Mouse (Mus musculus) hindbrain, postnatal 0 days (tissue): ENCODE data around the gene Actb. TPM values are rescaled to one million over a fixed set of nuclear protein-coding genes. Genes with fewer than 3 reads are reported as not detected.

Experiments used
- ATAC-seq: fragments of 200-750 bp; cut with Nextera tagmentation; 2 replicates; pipeline ENCODE4 v1.8.0; 2017; ENCODE audit warnings: mild to moderate bottlenecking, moderate TSS enrichment, moderate library complexity
- DNase-seq: peaks from one replicate; pipeline ENCODE4 v3.0.0-alpha.2; 2015; ENCODE audit warnings: low spot score
- H3K27ac ChIP-seq: fragments of 300-500 bp; sonication (generic); 2 replicates; pipeline ENCODE4 v1.5.1; 2014; ENCODE audit warnings: mild to moderate bottlenecking
- H3K27me3 ChIP-seq: fragments of 300-500 bp; sonication (generic); 2 replicates; pipeline ENCODE4 v1.6.1; 2014; ENCODE audit warnings: low read length, mixed read lengths; ENCODE audit not compliant: insufficient read depth
- H3K36me3 ChIP-seq: fragments of 300-500 bp; sonication (generic); 2 replicates; pipeline ENCODE4 v1.6.1; 2014; ENCODE audit warnings: low read length, mixed read lengths; ENCODE audit not compliant: insufficient read depth
- H3K4me1 ChIP-seq: fragments of 300-500 bp; sonication (generic); 2 replicates; pipeline ENCODE4 v1.6.1; 2014; ENCODE audit warnings: antibody characterized with exemption, low read length, mixed read lengths; ENCODE audit not compliant: insufficient read depth
- H3K4me2 ChIP-seq: fragments of 300-500 bp; sonication (generic); 2 replicates; pipeline ENCODE4 v1.6.1; 2014; ENCODE audit warnings: low read depth, mild to moderate bottlenecking, low read length, moderate library complexity, mixed read lengths
- H3K4me3 ChIP-seq: fragments of 300-500 bp; sonication (generic); 2 replicates; pipeline ENCODE4 v1.5.1; 2014; ENCODE audit warnings: low read length
- H3K9ac ChIP-seq: fragments of 300-500 bp; sonication (generic); replicated peaks from 2 replicates; pipeline ENCODE4 v1.6.1; 2014; ENCODE audit warnings: mild to moderate bottlenecking, low read length, moderate library complexity, mixed read lengths
- H3K9me3 ChIP-seq: fragments of 300-500 bp; sonication (generic); 2 replicates; pipeline ENCODE4 v1.6.1; 2016; ENCODE audit warnings: low read length, mixed read lengths
- CTCF ChIP-seq: IDR thresholded peaks from 2 replicates; pipeline ENCODE4 v1.5.1; 2016; ENCODE audit warnings: antibody characterized with exemption, control low read depth, low read depth
- WGBS: fragments of 180-500 bp; shearing (Covaris S2); extraction: QIAGEN DNeasy Blood & Tissue Kit; methylation state at CpG from one replicate; pipeline ENCODE4 v1.1.7; 2014; 5-methylcytosine and 5-hydroxymethylcytosine counted together
- polyA plus RNA-seq: library from polyadenylated mRNA; unstranded; fragments of >200 nt; fragmentation: Nextera tagmentation; extraction: Ambion mirVana; gene quantifications from 2 replicates; pipeline ENCODE4 v1.2.1, GENCODE M21; 2015
- total RNA-seq: library from RNA; depleted of rRNA; stranded (reverse); fragments of >200 nt; gene quantifications from 2 replicates; pipeline ENCODE4 v1.2.3, GENCODE M21; 2014

Gene Actb
- total and polyA plus RNA-seq, 2 experiments from 2014 or later: 5,437 to 15,098 TPM

DNA sequence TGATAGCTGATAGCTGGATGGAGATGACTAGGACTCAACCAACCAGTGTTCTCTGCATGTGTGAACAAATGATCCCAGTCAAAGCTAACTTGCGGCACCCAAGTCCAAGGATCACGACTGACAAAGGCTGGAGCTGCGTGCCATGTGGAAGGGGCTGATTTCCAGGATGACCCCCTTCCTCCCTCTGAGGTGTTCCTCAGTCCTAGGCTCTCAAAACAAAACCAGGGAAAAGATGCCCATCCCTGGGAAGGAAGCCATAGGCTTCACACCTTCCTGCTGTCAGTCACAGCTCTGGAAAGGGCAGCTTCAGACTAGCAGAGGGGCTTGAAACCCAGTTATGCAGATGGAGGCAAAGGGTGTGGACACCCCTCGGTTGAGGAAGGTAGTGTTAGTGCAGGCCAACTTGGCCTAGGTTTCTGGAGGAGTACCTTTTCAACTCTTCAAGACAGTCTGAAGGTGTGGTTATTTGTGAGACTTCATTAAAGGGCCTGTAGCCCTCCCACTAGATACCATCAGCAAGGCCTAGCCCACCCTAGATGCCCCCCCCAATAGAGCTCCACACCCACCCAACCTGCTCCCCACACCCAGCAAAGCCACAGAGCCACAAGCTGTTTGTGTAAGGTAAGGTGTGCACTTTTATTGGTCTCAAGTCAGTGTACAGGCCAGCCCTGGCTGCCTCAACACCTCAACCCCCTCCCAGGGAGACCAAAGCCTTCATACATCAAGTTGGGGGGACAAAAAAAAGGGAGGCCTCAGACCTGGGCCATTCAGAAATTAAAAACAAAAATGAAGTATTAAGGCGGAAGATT, 3.8 kb downstream of the Actb start:
- Histone ChIP-seq H3K4me3 (0 out of 2 replicates have a peak overlapping the region, but pooled peaks have one; percentile 8), H3K9ac (no peak overlapping the region), H3K27ac (no peak overlapping the region), H3K4me2 (no peak overlapping the region), H3K27me3 (no peaks in the 10 kb centered on the region), H3K9me3 (no peaks in the 10 kb centered on the region), H3K4me1 (peaks cover 9% of the 10 kb centered on the region), H3K36me3 (peaks cover 52% of the 10 kb centered on the region)
- DNase-seq: no peak
- no peak for TF ChIP-seq CTCF
- no peak for ATAC-seq
- WGBS: 54% methylated on average over 5 of the region's 5 CpGs

DNA sequence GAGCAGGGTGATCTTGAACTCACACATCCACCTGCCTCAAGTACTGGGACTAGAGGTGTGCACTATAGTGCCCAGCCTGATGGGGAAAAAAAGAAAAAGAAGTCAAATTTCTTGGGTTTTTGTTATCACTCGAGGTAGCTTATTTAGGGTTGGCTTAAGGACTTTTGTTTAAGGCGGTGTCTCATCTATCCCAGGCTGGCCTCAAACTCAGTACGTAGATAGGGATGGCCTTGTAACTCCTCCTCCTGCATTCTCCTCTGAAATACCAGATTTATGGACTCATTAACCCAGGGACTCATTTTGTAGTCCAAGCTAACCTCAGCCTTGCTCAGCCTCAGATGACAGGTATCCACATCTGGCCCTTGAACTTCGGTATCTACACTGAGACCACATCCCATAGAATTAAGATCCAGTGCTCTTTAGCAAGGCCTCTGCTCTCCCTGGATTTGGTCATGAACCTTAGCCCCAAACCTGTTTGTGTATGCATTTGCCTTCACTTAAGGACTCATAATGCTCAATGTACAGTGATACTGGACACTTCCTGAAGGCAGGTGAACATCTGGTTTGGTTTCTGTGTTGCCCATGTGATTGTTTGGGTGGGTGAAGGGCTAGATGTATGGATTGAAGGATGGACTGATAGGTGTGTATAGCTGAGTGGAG, 4.6 kb downstream of the Actb start:
- Histone ChIP-seq H3K27ac (no peak overlapping the region), H3K4me3 (no peak overlapping the region), H3K9ac (no peak overlapping the region), H3K9me3 (no peaks in the 10 kb centered on the region), H3K4me2 (no peak overlapping the region), H3K36me3 (peaks cover 52% of the 10 kb centered on the region), H3K4me1 (peaks cover 2% of the 10 kb centered on the region; the same call in 1 of the 2 replicates), H3K27me3 (no peaks in the 10 kb centered on the region)
- no peak for TF ChIP-seq CTCF
- WGBS: 65% methylated on average over 4 of the region's 4 CpGs
- no peak for ATAC-seq
- no peak for DNase-seq

DNA sequence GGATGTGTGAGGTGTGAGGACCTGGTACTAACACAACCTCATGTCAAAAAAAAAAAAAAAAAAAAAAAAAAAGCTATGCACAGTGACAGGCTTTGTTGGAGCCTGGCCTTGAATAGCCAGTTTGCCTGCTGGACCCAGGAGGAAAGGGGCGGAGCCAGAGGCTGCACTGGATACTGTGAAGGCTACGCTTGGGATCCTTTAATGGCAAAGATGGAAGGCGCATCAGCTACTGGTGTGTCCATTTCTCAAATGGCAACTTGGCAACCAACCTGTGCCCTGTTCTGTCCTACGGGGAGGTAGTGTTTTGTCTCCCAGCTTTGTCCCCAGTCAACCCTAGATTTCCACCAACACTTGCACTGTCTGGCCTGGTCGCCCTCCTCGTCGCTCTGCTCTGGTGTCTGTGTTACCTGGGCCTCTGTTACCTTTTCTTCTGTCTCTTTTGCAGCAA, 5.2 kb downstream of the Actb start:
- Histone ChIP-seq H3K4me3 (no peak overlapping the region), H3K27me3 (no peaks in the 10 kb centered on the region), H3K9ac (no peak overlapping the region), H3K36me3 (peaks cover 52% of the 10 kb centered on the region), H3K4me2 (no peak overlapping the region), H3K9me3 (no peaks in the 10 kb centered on the region), H3K27ac (no peak overlapping the region), H3K4me1 (no peaks in the 10 kb centered on the region)
- ATAC-seq (no peak), DNase-seq (peak; percentile 45)
- WGBS: 74% methylated on average over 7 of the region's 7 CpGs
- TF ChIP-seq CTCF: no peak

DNA sequence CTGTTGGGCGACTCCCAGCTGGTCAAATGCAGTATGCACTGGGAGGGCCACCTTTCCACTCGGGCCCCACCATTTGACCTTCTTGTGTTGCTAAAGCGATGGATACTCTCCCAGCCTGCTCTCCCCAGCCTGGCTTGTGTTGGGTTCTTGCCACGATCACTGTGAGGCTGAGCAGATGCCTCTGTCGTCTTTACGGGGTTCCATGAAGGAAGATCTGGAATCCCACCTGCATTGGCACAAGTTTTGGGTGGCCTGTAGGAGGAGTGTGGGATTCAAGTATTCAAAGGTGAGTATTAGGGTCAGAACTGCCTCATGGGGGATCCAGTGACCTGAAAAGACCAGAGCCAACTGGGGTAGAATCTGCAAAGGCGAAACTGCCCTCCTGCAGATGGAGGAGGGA, 5.9 kb downstream of the Actb start:
- no peak for DNase-seq
- no peaks in the 10 kb centered on the region for H3K4me1 ChIP-seq
- no peaks in the 10 kb centered on the region for H3K9me3 ChIP-seq
- TF ChIP-seq CTCF: no peak
- no peak overlapping the region for H3K9ac ChIP-seq
- H3K36me3 ChIP-seq: peaks cover 52% of the 10 kb centered on the region
- H3K4me2 ChIP-seq: no peak overlapping the region
- no peak overlapping the region for H3K27ac ChIP-seq
- no peaks in the 10 kb centered on the region for H3K27me3 ChIP-seq
- WGBS: 77% methylated on average over 7 of the region's 7 CpGs
- no peak overlapping the region for H3K4me3 ChIP-seq
- no peak for ATAC-seq

DNA sequence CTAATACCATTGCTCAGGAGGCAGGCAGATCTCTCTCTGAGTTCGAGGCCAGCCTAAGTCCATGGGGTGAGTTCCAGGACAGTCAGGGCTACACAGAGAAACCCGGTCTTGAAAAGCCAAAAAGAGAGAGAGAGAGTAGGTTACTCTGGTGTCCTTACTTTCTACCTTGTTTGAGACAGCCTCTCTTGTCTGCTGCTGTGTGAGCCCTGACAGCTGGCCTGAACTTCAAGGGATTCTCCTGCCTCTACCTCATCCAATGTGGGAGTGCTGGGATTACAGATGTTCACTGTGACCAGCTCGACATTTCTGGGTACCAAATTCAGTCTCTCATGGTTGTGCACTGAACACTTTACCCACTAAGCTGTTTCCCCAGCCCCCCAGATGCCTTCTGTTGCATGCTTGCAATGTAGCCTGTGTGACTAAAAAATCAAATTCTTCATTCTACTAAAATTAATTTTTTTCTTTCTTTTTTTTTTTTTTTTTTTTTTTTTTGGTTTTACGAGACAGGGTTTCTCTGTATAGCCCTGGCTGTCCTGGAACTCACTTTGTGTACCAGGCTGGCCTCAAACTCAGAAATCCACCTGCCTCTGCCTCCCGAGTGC, 6.5 kb downstream of the Actb start:
- no peak for DNase-seq
- H3K4me1 ChIP-seq: no peaks in the 10 kb centered on the region
- no peak for TF ChIP-seq CTCF
- ATAC-seq: no peak
- H3K36me3 ChIP-seq: peaks cover 47% of the 10 kb centered on the region
- no peak overlapping the region for H3K4me3 ChIP-seq
- H3K4me2 ChIP-seq: no peak overlapping the region
- H3K27me3 ChIP-seq: no peaks in the 10 kb centered on the region
- no peaks in the 10 kb centered on the region for H3K9me3 ChIP-seq
- 79% methylated on average over 5 of the region's 5 CpGs for WGBS
- no peak overlapping the region for H3K27ac ChIP-seq
- H3K9ac ChIP-seq: no peak overlapping the region

DNA sequence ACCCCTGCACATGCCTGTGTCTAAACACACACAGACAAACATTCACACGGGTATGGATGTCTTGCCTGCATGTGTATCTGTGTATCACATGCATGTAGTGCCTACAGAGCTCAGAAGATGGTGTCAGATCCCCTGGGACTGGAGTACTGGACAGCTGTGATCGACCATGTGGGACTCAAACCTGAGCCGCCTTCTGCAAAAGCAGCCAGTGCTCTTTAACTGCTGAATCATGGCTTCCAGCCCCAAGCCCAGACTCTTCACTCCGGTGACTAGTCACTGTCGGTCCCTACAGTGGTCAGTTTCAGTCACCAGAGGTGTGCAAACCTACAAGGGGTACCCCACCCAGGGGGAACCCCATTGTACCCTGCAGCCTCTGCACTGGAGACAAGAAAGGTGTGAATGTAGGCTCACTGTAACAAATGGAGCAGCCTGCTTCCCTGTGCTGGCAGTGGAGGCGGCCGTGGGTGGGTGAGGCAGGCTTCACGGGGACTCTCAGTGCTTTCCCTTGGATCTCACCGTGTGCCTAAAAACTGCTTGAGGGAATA, 7.4 kb downstream of the Actb start:
- no peak overlapping the region for H3K27ac ChIP-seq
- no peak overlapping the region for H3K4me2 ChIP-seq
- peaks cover 5% of the 10 kb centered on the region; the same call in 1 of the 2 replicates for H3K4me1 ChIP-seq
- no peak for TF ChIP-seq CTCF
- no peak overlapping the region for H3K4me3 ChIP-seq
- ATAC-seq (no peak), DNase-seq (no peak)
- H3K36me3 ChIP-seq: peaks cover 39% of the 10 kb centered on the region
- no peak overlapping the region for H3K9ac ChIP-seq
- H3K9me3 ChIP-seq: no peaks in the 10 kb centered on the region
- 86% methylated on average over 9 of the region's 9 CpGs for WGBS
- H3K27me3 ChIP-seq: no peaks in the 10 kb centered on the region
